Mouse (Mus musculus) cerebellum, adult 2 months (tissue): Measurements from ENCODE around the gene H2-M5. TPM values are rescaled to one million over a fixed set of nuclear protein-coding genes. Genes with fewer than 3 reads are reported as not detected.

Experiments used
- DNase-seq, 2 experiments: peaks; one replicate each; pipeline ENCODE4 v3.0.0; 2021
- H3K27ac ChIP-seq: fragments of 200-500 bp; 2 replicates; pipeline ENCODE4 v1.5.1; 2012; ENCODE audit warnings: low read length, control low read depth, inconsistent platforms; ENCODE audit not compliant: insufficient read depth
- H3K27me3 ChIP-seq: fragments of 200-500 bp; 2 replicates; pipeline ENCODE4 v1.6.1; 2012; ENCODE audit warnings: inconsistent platforms, mild to moderate bottlenecking, low read length, moderate library complexity; ENCODE audit not compliant: control insufficient read depth, insufficient read depth
- H3K4me1 ChIP-seq: fragments of 200-500 bp; 2 replicates; pipeline ENCODE4 v1.6.1; 2011; ENCODE audit warnings: low read length; ENCODE audit not compliant: control insufficient read depth, insufficient read depth
- H3K4me3 ChIP-seq: fragments of 200-500 bp; replicated peaks from 2 replicates; pipeline ENCODE3; 2011; ENCODE audit warnings: mild to moderate bottlenecking, low read depth, low read length, control low read depth; ENCODE audit not compliant: insufficient read depth
- CTCF ChIP-seq: fragments of 200-500 bp; IDR thresholded peaks from 2 replicates; pipeline ENCODE4 v1.5.1; 2011; ENCODE audit warnings: low read depth, mild to moderate bottlenecking, control low read depth, low read length, moderate library complexity, borderline replicate concordance; ENCODE audit not compliant: insufficient read depth
- POLR2A ChIP-seq: fragments of 200-500 bp; IDR thresholded peaks from 2 replicates; pipeline ENCODE4 v1.6.1; 2011; ENCODE audit warnings: low read length, control low read depth, borderline replicate concordance; ENCODE audit not compliant: insufficient read depth
- WGBS: fragments of 180-500 bp; shearing (Covaris S2); methylation state at CpG from one replicate; pipeline ENCODE4 v1.1.7; 2018; 5-methylcytosine and 5-hydroxymethylcytosine counted together
- polyA plus RNA-seq: library from polyadenylated mRNA; depleted of rRNA; stranded (reverse); fragments of >200 nt; gene quantifications from 2 replicates; pipeline ENCODE4 v1.2.3, GENCODE M21; 2012

H2-M5 gene
- polyA plus RNA-seq, 1 experiment: 0.77 TPM

- no peaks in the 10 kb centered on the region for H3K4me1 ChIP-seq
- no peak overlapping the region for H3K4me3 ChIP-seq
- DNase-seq: no peak
These were observed 29.0 kb upstream of the H2-M5 start for GRCm38 (mm10) chr17:37018328-37018727.

DNA sequence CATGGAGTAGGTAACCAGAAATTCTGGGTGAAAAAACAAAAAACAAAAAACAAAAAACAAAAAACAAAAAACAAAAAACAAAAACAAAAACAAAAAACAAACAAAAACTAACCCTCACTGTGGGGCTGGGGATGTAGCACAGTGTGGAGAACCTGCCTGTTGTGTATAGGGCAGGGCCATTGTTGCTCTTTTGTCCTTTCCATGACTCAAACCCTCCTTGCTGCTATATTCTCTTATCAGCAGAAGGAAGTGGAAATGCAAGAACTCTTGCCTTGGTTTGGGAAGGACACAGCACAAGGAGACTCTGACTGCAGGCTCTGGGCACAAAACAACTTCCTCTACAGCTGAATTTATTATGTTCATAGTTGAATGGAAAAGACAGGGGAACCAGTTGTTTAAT is 27.0 kb upstream of the H2-M5 start:
- no peak for DNase-seq
- H3K27ac ChIP-seq: no peak overlapping the region

More at GRCm38 (mm10) chr17:37018328-37018727, 29.0 kb upstream of the H2-M5 start:
- Histone ChIP-seq H3K27me3 (no peaks in the 10 kb centered on the region), H3K27ac (peak overlapping the region; percentile 64; the same call in 1 of the 2 replicates)
- TF ChIP-seq POLR2A (no peak), CTCF (no peak)
- WGBS: 71% methylated on average over 3 of the region's 3 CpGs

DNA sequence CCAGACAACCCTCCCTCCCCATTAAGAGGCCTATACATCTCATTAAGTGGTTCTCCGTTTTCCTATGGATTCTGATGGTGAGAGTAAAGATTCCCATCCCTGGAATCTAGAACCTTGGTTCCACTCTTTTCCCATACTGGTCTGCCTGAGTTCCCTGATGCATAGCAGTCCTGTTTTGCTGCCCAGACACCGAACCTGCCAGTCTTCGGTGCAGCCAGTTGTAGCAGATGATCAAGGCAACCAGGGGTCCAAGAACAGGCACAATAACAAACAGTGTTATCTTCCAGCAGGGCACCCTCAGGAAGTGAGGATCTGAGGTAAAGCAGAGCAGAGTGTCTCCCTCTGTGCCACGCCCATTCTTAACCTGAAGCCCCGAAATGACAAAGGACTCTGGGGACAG is 22.8 kb upstream of the H2-M5 start:
- Histone ChIP-seq H3K27me3 (no peaks in the 10 kb centered on the region), H3K4me3 (no peak overlapping the region), H3K4me1 (no peaks in the 10 kb centered on the region), H3K27ac (no peak overlapping the region)
- TF ChIP-seq CTCF: no peak
- TF ChIP-seq POLR2A: no peak
- DNase-seq: no peak
- 76% methylated on average over 5 of the region's 5 CpGs for WGBS

More for the DNA sequence above, 27.0 kb upstream of the H2-M5 start:
- no peak for TF ChIP-seq CTCF
- no peak for TF ChIP-seq POLR2A
- no peaks in the 10 kb centered on the region for H3K27me3 ChIP-seq
- no peaks in the 10 kb centered on the region for H3K4me1 ChIP-seq
- no peak overlapping the region for H3K4me3 ChIP-seq

GRCm38 (mm10) chr17:37011719-37012118 is 22.4 kb upstream of the H2-M5 start:
- no peak for TF ChIP-seq CTCF
- TF ChIP-seq POLR2A: no peak
- Histone ChIP-seq H3K4me3 (no peak overlapping the region), H3K4me1 (no peaks in the 10 kb centered on the region), H3K27me3 (no peaks in the 10 kb centered on the region), H3K27ac (no peak overlapping the region)
- DNase-seq: no peak
- 82% methylated on average over 3 of the region's 3 CpGs for WGBS

GRCm38 (mm10) chr17:37009460-37010042 is 20.2 kb upstream of the H2-M5 start:
- Histone ChIP-seq H3K4me3 (no peak overlapping the region), H3K27ac (no peak overlapping the region), H3K27me3 (no peaks in the 10 kb centered on the region), H3K4me1 (no peaks in the 10 kb centered on the region)
- WGBS: 94% methylated on average over 17 of the region's 17 CpGs
- TF ChIP-seq POLR2A: no peak
- no peak for TF ChIP-seq CTCF
- no peak for DNase-seq

GRCm38 (mm10) chr17:37008161-37008560 is 18.8 kb upstream of the H2-M5 start:
- Histone ChIP-seq H3K4me1 (no peaks in the 10 kb centered on the region), H3K27me3 (no peaks in the 10 kb centered on the region), H3K4me3 (no peak overlapping the region), H3K27ac (no peak overlapping the region)
- TF ChIP-seq CTCF: no peak
- TF ChIP-seq POLR2A: no peak
- DNase-seq: no peak
- WGBS: 91% methylated on average over 6 of the region's 6 CpGs

DNA sequence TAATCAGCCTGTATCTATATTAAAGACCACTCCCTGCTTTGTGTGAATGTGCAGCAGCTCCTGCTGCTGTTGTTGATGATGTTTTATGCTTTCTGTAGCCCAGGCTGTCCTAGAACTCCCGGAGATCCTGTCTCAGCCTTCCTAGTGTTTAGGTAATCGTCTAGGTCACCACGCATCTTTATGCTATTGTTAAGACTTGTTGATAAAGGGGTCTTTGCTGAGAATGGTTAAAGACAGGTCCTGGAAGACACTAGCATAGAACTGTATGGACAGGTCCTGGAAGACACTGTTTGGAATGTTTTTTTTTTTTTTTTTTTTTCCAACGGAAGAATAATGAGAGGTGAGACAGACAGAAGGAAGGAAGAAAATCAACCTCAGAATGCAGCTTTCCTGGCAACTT is 14.0 kb upstream of the H2-M5 start:
- WGBS: 27% methylated on average over 4 of the region's 4 CpGs

More for the DNA sequence above, 14.0 kb upstream of the H2-M5 start:
- Histone ChIP-seq H3K4me3 (no peak overlapping the region), H3K4me1 (no peaks in the 10 kb centered on the region), H3K27ac (no peak overlapping the region), H3K27me3 (no peaks in the 10 kb centered on the region)
- TF ChIP-seq POLR2A (no peak), CTCF (no peak)
- DNase-seq: no peak
